Mouse (Mus musculus) liver, postnatal 0 days (tissue): ENCODE data around the gene Ift57. TPM values are rescaled to one million over a fixed set of nuclear protein-coding genes. Genes with fewer than 3 reads are reported as not detected.
A peak's percentile ranks its signal among the peaks of the same experiment; 100 is the strongest.

Experiments used
- ATAC-seq: fragments of 200-750 bp; cut with Nextera tagmentation; 2 replicates; pipeline ENCODE4 v1.8.0; 2017; ENCODE audit warnings: mild to moderate bottlenecking, moderate library complexity
- DNase-seq: peaks from one replicate; pipeline ENCODE4 v3.0.0-alpha.2; 2016
- H3K27ac ChIP-seq: fragments of 300-500 bp; sonication (generic); 2 replicates; pipeline ENCODE4 v1.5.1; 2014; ENCODE audit warnings: antibody characterized with exemption, moderate library complexity, mild to moderate bottlenecking, low read depth
- H3K27me3 ChIP-seq: fragments of 300-500 bp; sonication (generic); 2 replicates; pipeline ENCODE4 v1.6.1; 2014; ENCODE audit warnings: low read length, control low read depth, mixed read lengths; ENCODE audit not compliant: insufficient read depth
- H3K36me3 ChIP-seq: fragments of 300-500 bp; sonication (generic); replicated peaks from 2 replicates; pipeline ENCODE4 v1.6.1; 2014; ENCODE audit warnings: mild to moderate bottlenecking, control low read depth, low read length, moderate library complexity, mixed read lengths; ENCODE audit not compliant: insufficient read depth
- H3K4me1 ChIP-seq: fragments of 300-500 bp; sonication (generic); 2 replicates; pipeline ENCODE4 v1.6.1; 2014; ENCODE audit warnings: antibody characterized with exemption, mild to moderate bottlenecking, control low read depth; ENCODE audit not compliant: insufficient read depth
- H3K4me2 ChIP-seq: fragments of 300-500 bp; sonication (generic); 2 replicates; pipeline ENCODE4 v1.6.1; 2014; ENCODE audit warnings: low read depth, mild to moderate bottlenecking, low read length, moderate library complexity, mixed read lengths
- H3K4me3 ChIP-seq: fragments of 300-500 bp; sonication (generic); 2 replicates; pipeline ENCODE4 v1.5.1; 2014; ENCODE audit warnings: low read depth, low read length
- H3K9ac ChIP-seq: fragments of 300-500 bp; sonication (generic); replicated peaks from 2 replicates; pipeline ENCODE4 v1.6.1; 2014; ENCODE audit warnings: mild to moderate bottlenecking, moderate library complexity
- H3K9me3 ChIP-seq: fragments of 300-500 bp; sonication (generic); 2 replicates; pipeline ENCODE4 v1.6.1; 2016; ENCODE audit warnings: mild to moderate bottlenecking, control low read depth, low read length, mixed read lengths
- CTCF ChIP-seq: sonication (generic); IDR thresholded peaks from 2 replicates; pipeline ENCODE4 v1.5.1; 2016; ENCODE audit warnings: antibody characterized with exemption, low read depth
- EP300 ChIP-seq: IDR thresholded peaks from 2 replicates; pipeline ENCODE4 v1.6.1; 2016; ENCODE audit warnings: antibody characterized with exemption, low read depth, mild to moderate bottlenecking
- WGBS: fragments of 180-500 bp; shearing (Covaris S2); extraction: QIAGEN DNeasy Blood & Tissue Kit; methylation state at CpG from one replicate; pipeline ENCODE4 v1.1.7; 2014; ENCODE audit not compliant: insufficient replicate concordance; 5-methylcytosine and 5-hydroxymethylcytosine counted together
- polyA plus RNA-seq: library from polyadenylated mRNA; unstranded; fragments of >200 nt; fragmentation: Nextera tagmentation; extraction: Ambion mirVana; gene quantifications from 2 replicates; pipeline ENCODE4 v1.2.1, GENCODE M21; 2015

Gene Ift57
- polyA plus RNA-seq, 1 experiment from 2014 or later, result 4.0 TPM

DNA sequence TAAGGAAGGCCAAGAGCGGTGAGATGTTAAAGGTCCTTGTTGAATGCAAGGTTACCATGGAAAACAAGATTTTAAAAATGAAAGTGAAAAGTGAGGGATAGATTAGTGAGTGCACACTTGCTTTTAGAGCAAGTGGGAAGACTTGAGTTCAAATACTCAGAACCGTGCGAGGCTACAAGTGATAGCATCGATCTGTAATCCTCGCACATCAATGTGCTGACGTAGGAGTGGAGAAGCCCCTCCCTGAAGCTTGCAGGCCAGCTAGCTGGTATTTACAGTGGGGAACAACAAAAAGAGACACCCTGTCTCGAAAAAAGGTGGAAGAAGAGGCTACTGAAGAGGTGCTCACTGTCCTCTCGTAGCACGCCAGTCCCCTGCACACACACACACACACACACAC, 94.6 kb downstream of the Ift57 start:
- Histone ChIP-seq H3K27me3 (no peaks in the 10 kb centered on the region), H3K36me3 (no peaks in the 10 kb centered on the region), H3K27ac (no peak overlapping the region), H3K4me3 (no peak overlapping the region), H3K4me1 (peaks cover 51% of the 10 kb centered on the region), H3K4me2 (no peak overlapping the region), H3K9ac (no peak overlapping the region), H3K9me3 (no peaks in the 10 kb centered on the region)
- WGBS, result 84% methylated on average over 9 of the region's 9 CpGs
- DNase-seq (no peak), ATAC-seq (no peak)
- no peak for TF ChIP-seq EP300
- TF ChIP-seq CTCF, result no peak

GRCm38 (mm10) chr16:49796271-49796670, 97.2 kb downstream of the Ift57 start:
- H3K4me1 ChIP-seq, result peaks cover 72% of the 10 kb centered on the region
- H3K9me3 ChIP-seq, result no peaks in the 10 kb centered on the region
- H3K27me3 ChIP-seq, result no peaks in the 10 kb centered on the region
- ATAC-seq (no peak), DNase-seq (no peak)
- H3K4me3 ChIP-seq, result no peak overlapping the region
- TF ChIP-seq CTCF, result no peak
- TF ChIP-seq EP300, result no peak
- no peak overlapping the region for H3K4me2 ChIP-seq
- H3K9ac ChIP-seq, result no peak overlapping the region
- H3K27ac ChIP-seq, result peak overlapping the region; percentile 18; the same call in 1 of the 2 replicates
- no peaks in the 10 kb centered on the region for H3K36me3 ChIP-seq
- 73% methylated on average over 2 of the region's 2 CpGs for WGBS

- no peak for TF ChIP-seq CTCF
- no peak for TF ChIP-seq EP300
- Histone ChIP-seq H3K27ac (no peak overlapping the region), H3K36me3 (no peaks in the 10 kb centered on the region), H3K4me1 (peaks cover 72% of the 10 kb centered on the region), H3K9me3 (no peaks in the 10 kb centered on the region), H3K27me3 (no peaks in the 10 kb centered on the region), H3K4me3 (no peak overlapping the region), H3K9ac (no peak overlapping the region), H3K4me2 (no peak overlapping the region)
- ATAC-seq, result no peak
- WGBS, result 94% methylated on average over 2 of the region's 2 CpGs
- DNase-seq, result no peak
Measured at GRCm38 (mm10) chr16:49796954-49797353, 97.9 kb downstream of the Ift57 start.

- DNase-seq (no peak), ATAC-seq (no peak)
- 24% methylated on average over 6 of the region's 6 CpGs for WGBS
- H3K4me1 ChIP-seq, result peaks cover 66% of the 10 kb centered on the region
- H3K9me3 ChIP-seq, result no peaks in the 10 kb centered on the region
- no peaks in the 10 kb centered on the region for H3K27me3 ChIP-seq
- TF ChIP-seq CTCF (no peak), EP300 (peak; percentile 70)
- H3K4me3 ChIP-seq, result no peak overlapping the region
- no peaks in the 10 kb centered on the region for H3K36me3 ChIP-seq
- H3K4me2 ChIP-seq, result no peak overlapping the region; the same call in 1 of the 2 replicates
- peak overlapping the region; percentile 16; the same call in 1 of the 2 replicates for H3K9ac ChIP-seq
- H3K27ac ChIP-seq, result peak overlapping the region; percentile 98
Measured at GRCm38 (mm10) chr16:49798790-49799189, 99.8 kb downstream of the Ift57 start.

GRCm38 (mm10) chr16:49799597-49800561, 100.8 kb downstream of the Ift57 start, which contains the start of gene Cd47:
Cd47 (plus strand) TSS chr16:49800533.
- peak; percentile 99 for TF ChIP-seq EP300
- TF ChIP-seq CTCF, result no peak
- no peaks in the 10 kb centered on the region for H3K27me3 ChIP-seq
- H3K36me3 ChIP-seq, result no peaks in the 10 kb centered on the region
- H3K9ac ChIP-seq, result peak within 1 kb of the TSS; percentile 53
- no peak within 1 kb of the TSS; the same call in 1 of the 2 replicates for H3K4me3 ChIP-seq
- WGBS, result 43% methylated on average over 10 of the region's 10 CpGs
- peaks cover 72% of the 10 kb centered on the region for H3K4me1 ChIP-seq
- DNase-seq (peak; percentile 72), ATAC-seq (peak; percentile 96)
- H3K4me2 ChIP-seq, result peak within 1 kb of the TSS; percentile 47
- no peaks in the 10 kb centered on the region for H3K9me3 ChIP-seq
- peak within 1 kb of the TSS; percentile 98 for H3K27ac ChIP-seq

DNA sequence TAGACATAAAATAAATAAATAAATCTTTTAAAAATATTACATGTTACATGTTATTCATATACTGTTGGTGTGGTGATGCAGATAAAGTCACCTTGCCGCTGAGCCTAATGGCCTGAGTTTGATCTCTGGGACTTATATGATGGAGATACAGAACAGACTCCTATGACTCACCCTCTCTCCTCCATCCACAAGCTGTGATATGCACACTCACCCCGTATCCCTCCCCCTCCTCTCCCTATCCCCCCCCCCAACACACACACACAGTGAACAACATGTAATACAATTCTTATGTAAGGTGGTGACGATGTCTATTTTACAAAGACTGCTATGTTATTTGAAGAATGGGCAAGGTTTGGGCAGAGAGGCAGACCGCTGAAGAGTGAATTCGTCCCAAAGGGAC, 102.0 kb downstream of the Ift57 start:
- Histone ChIP-seq H3K4me1 (peaks cover 70% of the 10 kb centered on the region), H3K9ac (peak overlapping the region; percentile 53; the same call in 1 of the 2 replicates), H3K9me3 (no peaks in the 10 kb centered on the region), H3K36me3 (no peaks in the 10 kb centered on the region), H3K27ac (peak overlapping the region; percentile 98), H3K4me3 (no peak overlapping the region), H3K27me3 (no peaks in the 10 kb centered on the region), H3K4me2 (peak overlapping the region; percentile 47)
- no peak for TF ChIP-seq CTCF
- TF ChIP-seq EP300, result no peak
- 57% methylated on average over 5 of the region's 5 CpGs for WGBS
- ATAC-seq, result no peak
- DNase-seq, result no peak
